Mouse (Mus musculus) stomach, postnatal 0 days (tissue): Measurements from ENCODE around the gene Tm9sf4.

Experiments
- CTCF ChIP-seq: IDR thresholded peaks from 2 replicates; pipeline ENCODE4 v1.5.1; 2016; ENCODE audit warnings: antibody characterized with exemption, low read depth, mild to moderate bottlenecking, moderate library complexity
- EP300 ChIP-seq: optimal IDR thresholded peaks from 2 replicates; pipeline ENCODE3; 2016; ENCODE audit warnings: antibody characterized with exemption

DNA sequence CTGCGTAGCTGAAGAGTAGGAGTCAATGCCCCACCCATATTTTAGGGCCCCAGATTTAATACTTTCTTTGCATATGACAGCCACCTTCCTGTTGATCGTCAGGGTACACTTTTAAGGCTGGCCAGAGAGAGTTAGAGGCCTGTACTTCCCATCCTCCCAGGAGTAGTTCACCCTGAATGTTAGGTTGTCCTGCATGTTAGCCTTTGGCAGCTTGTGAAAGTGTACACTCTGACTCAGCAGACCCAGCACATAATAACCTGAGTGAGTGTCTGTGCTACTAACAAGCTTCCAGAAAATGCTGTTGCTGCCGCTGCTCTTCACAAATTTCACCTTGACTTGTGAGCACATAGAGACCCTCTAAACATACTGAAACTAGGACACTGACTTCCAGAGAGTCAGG, 16.1 kb downstream of the Tm9sf4 start:
- no peak for TF ChIP-seq CTCF
- TF ChIP-seq EP300: no peak
